Mouse (Mus musculus): ENCODE measurements at regions not wholly inside any gene's neighbourhood (a gene's known extent, or its start where the extent isn't known, plus 50 kb on each side); places are given as distances from the start of the nearest gene placed in this dataset.

GRCm38 (mm10) chr9:34395839-34396804 lies 89.6 kb upstream of the Kirrel3 start:
- no peak overlapping the region for H3K27ac ChIP-seq
- no peak overlapping the region for H3K9ac ChIP-seq
- WGBS = 49% methylated on average over 6 of the region's 6 CpGs
- H3K4me1 ChIP-seq = peaks cover 8% of the 10 kb centered on the region; the same call in 1 of the 2 replicates
- no peaks in the 10 kb centered on the region for H3K36me3 ChIP-seq
- no peak for ATAC-seq (ENCODE audit: low FRiP score, low read depth)
- no peaks in the 10 kb centered on the region for H3K27me3 ChIP-seq (replicated peaks)
- no peak overlapping the region for H3K4me3 ChIP-seq
- H3K4me2 ChIP-seq (replicated peaks) = no peak overlapping the region
- no peaks in the 10 kb centered on the region for H3K9me3 ChIP-seq

DNA sequence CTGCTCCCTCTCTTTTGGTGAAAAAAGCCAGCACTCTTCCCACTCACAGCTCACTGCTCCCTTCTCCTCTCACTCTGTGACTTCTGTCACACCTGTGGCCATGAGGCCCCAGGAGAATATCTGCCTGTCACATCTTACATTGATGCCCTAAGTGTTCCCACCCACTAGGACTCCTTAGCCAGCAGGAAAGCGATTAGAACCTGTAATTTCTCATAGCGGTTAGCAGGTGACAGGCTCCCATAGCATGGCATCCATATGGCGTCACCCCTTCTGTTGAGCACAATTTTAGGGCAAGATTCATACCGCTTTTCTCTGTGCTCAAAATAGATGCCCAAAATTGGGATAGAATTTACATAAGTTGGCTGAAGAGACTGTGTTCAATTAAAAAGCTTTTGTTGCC lies 74.0 kb upstream of the Kirrel3 start:
- Histone ChIP-seq H3K9me3 (no peaks in the 10 kb centered on the region), H3K4me2 (replicated peaks) (no peak overlapping the region), H3K4me3 (no peak overlapping the region), H3K4me1 (no peaks in the 10 kb centered on the region), H3K27me3 (replicated peaks) (no peaks in the 10 kb centered on the region), H3K36me3 (no peaks in the 10 kb centered on the region), H3K27ac (no peak overlapping the region), H3K9ac (no peak overlapping the region)
- ATAC-seq (ENCODE audit: low FRiP score, low read depth) = no peak
- WGBS = 90% methylated on average over 4 of the region's 4 CpGs

GRCm38 (mm10) chr9:34416153-34416552 lies 69.5 kb upstream of the Kirrel3 start:
- Histone ChIP-seq H3K4me2 (replicated peaks) (no peak overlapping the region), H3K36me3 (no peaks in the 10 kb centered on the region), H3K4me3 (no peak overlapping the region), H3K9ac (no peak overlapping the region), H3K27me3 (replicated peaks) (no peaks in the 10 kb centered on the region), H3K9me3 (no peaks in the 10 kb centered on the region), H3K27ac (no peak overlapping the region), H3K4me1 (no peaks in the 10 kb centered on the region)
- no peak for ATAC-seq (ENCODE audit: low FRiP score, low read depth)
- 84% methylated on average over 8 of the region's 8 CpGs for WGBS

DNA sequence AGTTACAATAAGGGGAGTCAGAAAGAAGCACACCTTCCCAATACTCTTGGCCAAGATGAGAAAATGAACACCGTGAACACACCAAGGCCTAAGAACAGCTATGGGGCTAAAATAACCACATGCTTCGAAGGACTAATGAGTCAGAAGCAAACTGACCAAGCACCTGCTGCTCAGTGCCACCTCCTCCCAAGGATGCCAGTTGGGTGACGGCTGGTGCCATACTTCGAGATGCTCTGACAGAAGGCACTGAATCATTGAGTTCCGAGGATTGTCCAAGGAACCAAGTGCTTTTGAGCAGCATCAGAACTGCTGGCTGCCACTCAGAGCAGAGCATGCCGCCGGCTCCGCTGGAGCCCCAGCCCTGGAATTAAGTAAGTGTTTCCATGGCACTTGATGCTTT lies 67.6 kb upstream of the Kirrel3 start:
- no peak overlapping the region for H3K27ac ChIP-seq

GRCm38 (mm10) chr9:34421956-34422355 lies 63.7 kb upstream of the Kirrel3 start:
- no peaks in the 10 kb centered on the region for H3K9me3 ChIP-seq

More for the DNA sequence above, 67.6 kb upstream of the Kirrel3 start:
- no peaks in the 10 kb centered on the region for H3K27me3 ChIP-seq (replicated peaks)
- H3K9me3 ChIP-seq = no peaks in the 10 kb centered on the region
- no peak overlapping the region for H3K4me3 ChIP-seq
- no peak overlapping the region for H3K9ac ChIP-seq
- no peaks in the 10 kb centered on the region for H3K4me1 ChIP-seq
- H3K36me3 ChIP-seq = no peaks in the 10 kb centered on the region
- ATAC-seq (ENCODE audit: low FRiP score, low read depth) = no peak
- 90% methylated on average over 8 of the region's 8 CpGs for WGBS
- no peak overlapping the region for H3K4me2 ChIP-seq (replicated peaks)

GRCm38 (mm10) chr9:34423062-34423461 lies 62.6 kb upstream of the Kirrel3 start:
- Histone ChIP-seq H3K4me3 (no peak overlapping the region), H3K4me2 (replicated peaks) (no peak overlapping the region), H3K4me1 (no peaks in the 10 kb centered on the region), H3K9ac (no peak overlapping the region), H3K9me3 (no peaks in the 10 kb centered on the region), H3K27me3 (replicated peaks) (no peaks in the 10 kb centered on the region), H3K36me3 (no peaks in the 10 kb centered on the region), H3K27ac (no peak overlapping the region)
- whole genome bisulfite sequencing = 74% methylated on average over 7 of the region's 7 CpGs
- ATAC-seq (ENCODE audit: low FRiP score, low read depth) = no peak

More at GRCm38 (mm10) chr9:34421956-34422355, 63.7 kb upstream of the Kirrel3 start:
- Histone ChIP-seq H3K27me3 (replicated peaks) (no peaks in the 10 kb centered on the region), H3K27ac (no peak overlapping the region), H3K4me1 (no peaks in the 10 kb centered on the region), H3K4me2 (replicated peaks) (no peak overlapping the region), H3K36me3 (no peaks in the 10 kb centered on the region), H3K9ac (no peak overlapping the region), H3K4me3 (no peak overlapping the region)
- ATAC-seq (ENCODE audit: low FRiP score, low read depth) = no peak

- no peak for ATAC-seq (ENCODE audit: low FRiP score, low read depth)
- H3K9ac ChIP-seq = no peak overlapping the region
- 88% methylated on average over 4 of the region's 4 CpGs for WGBS
Observed at GRCm38 (mm10) chr9:34426589-34426988, 59.1 kb upstream of the Kirrel3 start.

GRCm38 (mm10) chr9:34427711-34428110 lies 58.0 kb upstream of the Kirrel3 start:
- 77% methylated on average over 8 of the region's 8 CpGs for WGBS
- Histone ChIP-seq H3K27ac (no peak overlapping the region), H3K36me3 (no peaks in the 10 kb centered on the region), H3K9me3 (no peaks in the 10 kb centered on the region), H3K9ac (no peak overlapping the region), H3K27me3 (replicated peaks) (no peaks in the 10 kb centered on the region), H3K4me3 (no peak overlapping the region), H3K4me1 (no peaks in the 10 kb centered on the region), H3K4me2 (replicated peaks) (no peak overlapping the region)
- ATAC-seq (ENCODE audit: low FRiP score, low read depth) = no peak

More at GRCm38 (mm10) chr9:34426589-34426988, 59.1 kb upstream of the Kirrel3 start:
- H3K4me2 ChIP-seq (replicated peaks) = no peak overlapping the region
- H3K27me3 ChIP-seq (replicated peaks) = no peaks in the 10 kb centered on the region
- H3K4me1 ChIP-seq = no peaks in the 10 kb centered on the region
- H3K4me3 ChIP-seq = no peak overlapping the region
- H3K27ac ChIP-seq = no peak overlapping the region
- no peaks in the 10 kb centered on the region for H3K36me3 ChIP-seq
- no peaks in the 10 kb centered on the region for H3K9me3 ChIP-seq

All from neural tube, embryonic 12.5 days (tissue).